Mouse (Mus musculus) cerebellum, adult 2 months (tissue): Measurements from ENCODE around the gene Prr5l.

Source experiments
- CTCF ChIP-seq: fragments of 200-500 bp; IDR thresholded peaks from 2 replicates; pipeline ENCODE4 v1.5.1; 2011; ENCODE audit warnings: low read depth, mild to moderate bottlenecking, control low read depth, low read length, moderate library complexity, borderline replicate concordance; ENCODE audit not compliant: insufficient read depth
- POLR2A ChIP-seq: fragments of 200-500 bp; IDR thresholded peaks from 2 replicates; pipeline ENCODE4 v1.6.1; 2011; ENCODE audit warnings: low read length, control low read depth, borderline replicate concordance; ENCODE audit not compliant: insufficient read depth

- no peak for TF ChIP-seq CTCF
- TF ChIP-seq POLR2A, result no peak
Observed at GRCm38 (mm10) chr2:101684421-101684820, 198.4 kb downstream of the Prr5l start.
